Mouse (Mus musculus): ENCODE measurements around the gene Foxj2.

Gene Foxj2

DNA sequence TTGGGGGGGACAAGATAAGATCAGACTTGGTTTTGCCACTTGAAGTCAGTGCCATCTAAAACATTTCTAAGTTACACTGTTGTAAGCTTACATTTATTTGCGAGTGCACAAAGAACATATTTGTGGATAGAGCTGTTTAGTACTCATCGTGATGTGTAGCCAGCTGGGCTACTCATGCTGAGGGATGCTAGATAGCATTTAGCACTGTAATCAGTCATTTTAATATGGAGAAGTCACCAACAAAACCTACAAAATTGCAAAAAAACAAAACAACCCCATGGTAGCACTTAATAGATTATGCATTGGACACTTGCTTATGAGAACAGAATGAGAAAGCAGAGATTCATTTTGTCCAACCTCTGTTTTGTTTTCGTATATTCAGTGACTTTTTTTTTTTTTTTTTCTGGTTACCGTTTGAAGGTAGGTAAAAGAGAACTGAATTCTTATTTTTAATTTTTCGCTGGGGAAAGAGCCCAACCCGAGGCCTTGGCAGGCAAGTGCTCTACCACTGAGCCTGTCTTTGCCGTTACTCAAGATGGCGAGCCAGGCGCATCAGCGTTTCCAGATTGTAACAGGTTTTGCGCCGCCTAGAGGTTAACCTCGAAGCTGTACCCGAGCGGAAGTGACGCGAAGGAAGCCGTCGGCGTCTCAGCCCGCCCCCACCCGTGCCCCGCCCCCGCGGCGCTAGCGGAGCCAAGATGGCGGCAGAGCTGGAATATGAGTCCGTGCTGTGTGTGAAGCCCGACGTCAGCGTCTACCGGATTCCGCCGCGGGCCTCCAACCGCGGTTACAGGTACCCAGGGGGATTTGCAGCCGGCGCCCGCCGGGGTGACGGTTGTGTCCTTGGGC, 54.4 kb downstream of the Foxj2 start, which contains the start of gene Necap1:
TSS of gene Necap1 (plus strand) at position 604 of the 849 bp plus-strand sequence.
- peak; percentile 96 to 99 for DNase-seq (ENCODE audit: low spot score in 2 of 2)

DNA sequence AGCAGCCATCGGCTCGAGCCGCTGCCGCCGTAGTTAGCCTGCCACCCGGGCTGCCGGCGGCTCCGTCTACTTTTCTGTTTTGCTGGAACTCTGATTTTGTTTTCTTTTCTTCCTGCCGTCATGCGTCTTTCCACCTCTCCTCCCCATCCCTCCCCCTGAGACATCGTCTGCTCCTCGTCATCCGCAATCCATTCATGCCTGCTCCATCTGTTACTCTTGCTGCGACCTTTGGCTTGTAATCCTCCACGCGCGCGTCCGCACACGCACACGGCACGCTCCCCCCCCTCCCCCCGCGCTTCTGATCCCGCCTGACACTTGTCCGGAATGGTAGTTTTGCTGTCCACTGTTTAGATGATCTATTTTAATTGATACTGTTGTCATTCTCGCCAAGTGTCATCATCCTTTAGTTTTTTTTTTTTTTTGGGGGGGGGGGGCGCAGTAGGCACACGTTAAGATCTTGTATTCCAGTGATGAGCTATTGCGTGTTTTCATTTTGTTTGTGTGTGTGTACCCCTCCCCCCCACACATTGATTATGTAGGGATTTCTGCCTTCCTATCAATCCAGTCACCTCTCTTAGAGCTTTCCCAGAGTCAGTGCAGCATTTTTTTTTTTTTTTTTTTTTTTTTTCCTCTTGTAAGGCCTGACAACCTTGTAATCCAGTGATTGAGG, 55.1 kb downstream of the Foxj2 start:
- DNase-seq (ENCODE audit: low spot score in 2 of 2) = no peak

DNA sequence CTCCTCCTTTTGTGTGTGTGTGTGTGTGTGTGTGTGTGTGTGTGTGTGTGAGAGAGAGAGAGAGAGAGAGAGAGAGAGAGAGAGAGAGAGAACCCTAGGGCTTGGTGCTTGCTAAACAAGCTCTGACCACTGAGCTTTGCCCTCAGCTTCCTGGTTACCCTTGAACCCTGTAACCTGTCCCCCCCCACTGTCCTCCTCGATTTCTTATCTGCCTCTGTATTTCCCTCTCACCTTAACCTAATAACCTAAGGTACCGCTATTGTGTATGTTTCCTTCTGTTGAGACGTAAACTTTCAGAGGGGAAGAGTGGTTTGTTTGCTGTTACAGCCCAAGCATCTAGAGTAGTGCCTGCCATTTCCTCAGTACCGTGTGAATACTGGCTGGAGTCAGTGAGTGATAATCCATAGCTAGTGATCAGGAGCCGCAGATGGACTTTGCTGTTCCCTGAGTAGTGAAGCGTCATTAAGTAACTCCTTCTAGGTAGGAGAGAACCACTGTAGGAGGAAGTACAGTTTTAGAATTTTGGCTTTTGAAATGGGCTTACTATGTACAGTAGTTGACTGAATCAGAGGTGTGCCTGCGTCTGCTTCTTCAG, 59.5 kb downstream of the Foxj2 start:
- no peak for DNase-seq (ENCODE audit: low spot score in 2 of 2)

DNA sequence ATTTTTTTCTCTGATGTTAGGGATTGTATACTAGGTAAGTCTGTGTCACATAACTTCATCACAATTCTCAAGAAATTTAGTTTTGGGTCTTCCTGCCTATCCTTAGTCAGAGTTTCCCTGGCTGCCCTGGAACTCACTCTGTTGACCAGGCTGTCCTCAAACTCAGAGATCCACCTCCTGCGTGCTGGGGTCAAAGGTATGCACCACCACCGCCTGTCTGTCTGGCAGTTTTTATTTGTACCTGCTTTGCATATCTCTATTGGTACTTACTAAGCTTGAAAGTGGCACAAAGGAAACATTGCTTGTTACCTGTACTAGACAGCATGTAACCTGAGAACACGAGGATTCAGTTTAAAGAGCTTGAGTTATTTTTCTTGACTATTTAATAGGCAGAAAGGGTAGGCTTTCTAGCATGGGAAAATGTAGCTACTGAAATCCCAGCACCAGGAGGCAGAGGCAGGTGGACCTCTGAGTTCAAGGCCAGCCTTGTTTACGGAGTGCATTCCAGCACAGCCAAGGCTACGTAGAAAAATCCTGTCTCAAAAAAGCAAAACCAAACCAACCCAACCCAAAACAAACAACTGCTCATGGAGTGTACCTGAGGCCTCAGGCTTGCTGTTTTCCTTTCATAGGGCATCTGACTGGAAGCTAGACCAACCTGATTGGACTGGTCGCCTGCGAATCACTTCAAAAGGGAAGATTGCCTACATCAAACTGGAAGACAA, 60.2 kb downstream of the Foxj2 start:
- no peak for DNase-seq (ENCODE audit: low spot score in 2 of 2)

DNA sequence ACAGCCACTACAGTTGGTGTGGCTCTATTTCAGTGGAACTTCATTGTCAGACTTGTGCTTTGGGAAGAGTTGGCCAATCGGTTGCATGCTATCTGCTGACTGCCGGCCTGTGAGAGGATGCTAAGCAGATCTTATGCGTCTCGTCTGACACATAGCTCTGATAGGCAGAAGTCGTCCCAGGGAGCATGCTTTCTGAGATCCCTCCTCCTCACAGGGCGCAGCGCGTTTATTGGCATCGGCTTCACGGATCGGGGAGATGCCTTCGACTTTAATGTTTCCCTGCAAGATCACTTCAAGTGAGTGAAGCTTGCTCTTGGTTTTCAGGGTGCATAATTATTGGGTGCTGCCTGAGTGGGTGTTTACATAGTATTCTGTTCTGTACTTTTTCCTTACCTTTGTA, 61.6 kb downstream of the Foxj2 start:
- no peak for DNase-seq (ENCODE audit: low spot score in 2 of 2)

DNA sequence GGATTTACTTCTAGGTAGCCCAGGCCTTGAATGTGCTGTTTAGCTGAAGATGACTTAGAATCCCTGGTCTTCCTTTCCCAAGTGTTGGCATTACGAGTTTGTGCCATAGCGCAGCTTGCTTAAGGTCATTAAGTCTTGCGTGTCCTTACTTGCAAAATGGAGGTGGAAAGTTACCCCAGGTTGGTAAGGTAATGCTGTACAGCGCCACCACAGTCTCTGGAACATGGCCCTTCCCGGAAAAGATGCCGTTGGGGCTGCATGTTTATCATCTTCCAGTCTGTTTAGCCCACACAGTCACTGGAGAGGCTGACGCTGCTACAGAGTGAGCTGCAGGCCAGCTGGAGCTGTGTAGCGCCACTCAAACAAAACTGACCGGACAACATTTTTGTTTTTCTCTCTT, 63.9 kb downstream of the Foxj2 start:
- DNase-seq (ENCODE audit: low spot score in 2 of 2) = peak in 1 of 2 experiments; percentile 34

DNA sequence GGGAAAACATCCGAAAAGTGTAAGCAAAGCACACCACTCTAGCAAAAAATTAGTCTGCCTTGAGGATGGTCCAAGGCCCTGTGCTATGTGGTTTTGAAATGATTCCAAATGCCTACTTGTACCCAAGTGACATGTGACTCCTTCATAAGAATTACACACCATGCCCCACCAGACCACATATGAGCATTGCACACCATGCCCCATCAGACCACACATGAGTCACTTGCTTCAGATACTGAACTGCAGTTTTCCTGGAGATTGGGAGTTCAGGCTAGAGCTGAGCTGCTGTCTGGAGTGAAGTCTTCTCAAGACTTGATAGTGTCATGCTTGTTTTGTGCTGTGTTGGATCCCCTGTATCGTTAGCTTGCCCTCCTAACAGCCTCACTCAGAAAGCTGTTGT, 69.9 kb downstream of the Foxj2 start:
- peak in 1 of 2 experiments; percentile 21 for DNase-seq (ENCODE audit: low spot score in 2 of 2)

DNA sequence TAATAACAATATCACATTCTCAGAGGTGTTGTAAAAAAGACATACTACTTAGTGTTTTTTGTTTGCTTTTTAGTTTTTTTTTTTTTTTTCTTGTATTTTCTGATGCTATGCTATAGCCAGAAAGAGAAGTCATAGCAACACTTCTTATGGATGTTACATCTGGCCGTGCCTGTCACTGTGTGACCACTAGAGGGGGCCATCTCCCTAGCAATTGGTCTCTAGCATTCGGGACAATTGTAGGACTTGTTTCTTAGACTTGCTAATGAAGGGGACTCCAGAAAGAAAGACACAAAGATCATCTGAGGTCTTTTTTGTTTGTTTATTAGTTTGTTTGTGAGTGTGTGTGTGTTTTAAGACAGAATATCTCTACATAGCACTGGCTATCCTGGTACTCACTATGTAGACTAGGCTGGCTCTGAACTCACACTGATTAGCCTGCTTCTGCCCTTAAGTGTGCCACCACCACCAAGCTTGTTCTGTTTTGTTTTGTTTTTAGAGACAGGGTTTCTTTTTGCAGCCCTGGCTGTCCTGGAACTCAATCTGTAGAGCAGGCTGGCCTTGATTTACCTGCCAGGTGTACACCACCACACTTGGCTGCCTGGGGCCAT, 72.8 kb downstream of the Foxj2 start:
- peak; percentile 62 to 85 for DNase-seq (ENCODE audit: low spot score in 2 of 2)
